Mouse (Mus musculus) urinary bladder, postnatal 4 days (tissue): ENCODE data around the gene Psip1.
"Not testable (repeated sequence)": the region's sequence is repeated elsewhere in the genome, so short reads cannot be mapped to it uniquely, and the experiment has no call there.

ENCODE experiments used
- DNase-seq, 2 experiments: peaks; one replicate each; pipeline ENCODE4 v3.0.0; 2021 to 2022; ENCODE audit warnings: low spot score in 2 of 2

The Psip1 gene

GRCm38 (mm10) chr4:83501037-83501430 lies 14.8 kb upstream of the Psip1 start:
- no peak for DNase-seq

DNA sequence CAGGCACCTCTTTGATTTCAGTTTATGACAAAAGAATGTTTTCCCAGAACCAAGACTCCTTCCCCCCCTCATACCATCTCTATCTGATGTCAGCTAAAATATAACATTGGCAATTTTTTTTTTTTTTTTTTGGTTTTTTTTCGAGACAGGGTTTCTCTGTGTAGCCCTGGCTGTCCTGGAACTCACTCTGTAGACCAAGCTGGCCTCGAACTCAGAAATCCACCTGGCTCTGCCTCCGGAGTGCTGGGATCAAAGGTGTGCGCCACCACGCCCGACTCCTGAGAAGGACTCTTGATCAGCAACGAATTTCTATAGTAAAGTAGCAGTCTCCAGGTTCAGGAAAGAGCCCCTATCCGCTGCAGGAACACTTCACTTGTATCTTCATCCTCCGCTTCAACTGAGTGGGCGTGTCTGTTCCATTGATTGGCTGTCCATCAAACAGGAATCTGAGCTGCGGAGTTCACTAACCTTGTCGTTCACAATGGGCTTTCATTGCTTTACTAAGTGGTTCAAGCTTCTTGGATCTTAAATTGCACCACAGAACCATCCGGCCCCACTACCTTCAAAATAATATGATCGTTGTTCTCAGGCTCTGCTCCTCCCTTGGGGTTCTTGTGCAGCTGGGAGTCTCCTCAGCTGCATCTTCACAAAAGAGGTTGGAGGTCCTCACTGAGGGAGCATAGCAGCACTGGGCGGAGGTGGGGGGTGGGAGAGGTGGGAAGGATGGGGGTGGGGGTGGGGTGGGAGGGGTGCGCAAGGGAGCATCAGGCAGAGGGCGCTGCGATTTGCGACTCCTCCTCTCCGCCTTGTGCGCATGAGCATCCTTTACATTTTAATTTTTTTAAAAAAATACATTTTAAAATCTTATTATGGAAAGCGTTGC lies 14.1 kb upstream of the Psip1 start:
- no peak for DNase-seq

GRCm38 (mm10) chr4:83497013-83497412 lies 10.8 kb upstream of the Psip1 start:
- DNase-seq = not testable (repeated sequence)

DNA sequence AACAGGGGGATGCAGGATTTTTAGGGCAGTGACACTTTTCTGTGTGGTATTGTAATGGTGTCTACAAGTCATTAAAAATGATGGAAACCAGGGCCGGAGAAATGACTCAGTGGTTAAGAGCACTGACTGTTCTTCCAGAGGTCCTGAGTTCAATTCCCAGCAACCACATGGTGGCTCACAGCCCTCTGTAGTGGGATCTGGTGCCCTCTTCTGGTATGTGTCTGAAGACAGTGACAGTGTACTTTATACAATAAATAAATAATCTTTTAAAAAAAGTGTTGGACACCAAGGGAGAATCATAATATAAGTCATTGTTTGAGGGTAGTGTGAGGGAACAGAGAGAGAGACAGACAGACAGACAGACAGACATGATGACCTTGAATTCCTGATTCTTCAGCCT lies 6.9 kb upstream of the Psip1 start:
- DNase-seq = no peak

GRCm38 (mm10) chr4:83489121-83489520 lies 2.9 kb upstream of the Psip1 start:
- DNase-seq = no peak

GRCm38 (mm10) chr4:83485735-83486116 lies 533 bp downstream of the Psip1 start:
- DNase-seq = peak; percentile 75 to 85

DNA sequence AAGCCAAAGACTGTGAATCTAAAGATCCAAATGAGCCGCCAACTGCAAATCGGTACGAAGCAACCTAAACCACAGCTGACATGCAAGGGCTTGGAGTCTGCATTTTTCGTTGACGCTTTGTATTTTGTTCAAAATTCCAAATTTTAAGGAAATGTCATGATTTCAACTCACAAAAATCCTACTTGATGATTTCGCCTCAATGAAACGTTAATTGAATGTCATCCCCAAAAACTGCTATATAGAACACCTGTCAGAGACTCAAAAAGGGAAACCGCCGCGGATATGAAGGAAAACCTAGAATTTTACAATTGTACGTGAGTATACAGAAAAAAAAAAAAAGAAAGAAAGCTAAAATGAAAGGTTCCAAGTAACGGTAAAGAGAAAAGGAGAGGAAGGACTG lies 1.0 kb downstream of the Psip1 start:
- no peak for DNase-seq

- no peak for DNase-seq
These were observed 18.1 kb downstream of the Psip1 start for GRCm38 (mm10) chr4:83468208-83468607.

DNA sequence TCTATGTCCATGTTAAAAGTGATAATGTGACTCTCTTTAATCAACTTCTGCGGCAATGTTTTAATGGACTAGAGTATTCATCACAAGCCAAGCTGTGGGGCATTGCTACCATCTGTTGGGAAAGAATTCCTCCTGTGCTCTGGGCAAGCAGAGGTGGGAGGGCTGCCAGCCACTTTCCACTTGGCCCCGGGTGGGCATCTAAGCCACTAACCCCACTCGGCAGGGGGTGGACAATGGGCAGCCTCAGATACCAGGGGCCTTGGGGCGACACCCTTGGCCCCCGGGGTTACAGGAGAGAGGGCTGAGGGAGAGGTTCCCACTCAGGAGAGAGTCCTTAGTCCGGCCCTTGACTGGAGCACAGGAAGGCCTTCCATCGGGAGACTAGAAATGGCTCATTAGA lies 18.6 kb downstream of the Psip1 start:
- DNase-seq = no peak

- DNase-seq = no peak
These were observed 21.4 kb downstream of the Psip1 start for GRCm38 (mm10) chr4:83464827-83465226.

DNA sequence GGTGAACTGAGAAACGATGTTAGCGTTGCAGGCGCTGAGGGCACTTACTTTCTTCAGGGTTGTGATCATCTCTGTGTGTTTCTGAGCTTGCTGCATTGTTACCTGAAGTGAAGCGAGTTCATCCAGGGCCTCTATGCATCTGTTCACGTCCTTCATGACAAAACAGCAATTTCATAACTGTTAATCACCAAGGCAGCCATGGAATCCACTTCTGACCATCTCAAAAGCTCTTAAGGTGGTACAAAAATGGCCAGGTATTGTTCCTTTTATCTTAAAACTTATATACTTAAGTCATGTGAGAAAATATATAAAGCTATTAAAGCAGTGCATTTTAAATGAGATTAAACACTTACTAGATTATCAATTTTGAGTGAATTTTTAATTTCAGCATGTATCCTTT lies 26.2 kb downstream of the Psip1 start:
- DNase-seq = no peak

GRCm38 (mm10) chr4:83450785-83451184 lies 35.5 kb downstream of the Psip1 start:
- DNase-seq = no peak

GRCm38 (mm10) chr4:83441050-83441449 lies 45.2 kb downstream of the Psip1 start:
- DNase-seq = no peak

DNA sequence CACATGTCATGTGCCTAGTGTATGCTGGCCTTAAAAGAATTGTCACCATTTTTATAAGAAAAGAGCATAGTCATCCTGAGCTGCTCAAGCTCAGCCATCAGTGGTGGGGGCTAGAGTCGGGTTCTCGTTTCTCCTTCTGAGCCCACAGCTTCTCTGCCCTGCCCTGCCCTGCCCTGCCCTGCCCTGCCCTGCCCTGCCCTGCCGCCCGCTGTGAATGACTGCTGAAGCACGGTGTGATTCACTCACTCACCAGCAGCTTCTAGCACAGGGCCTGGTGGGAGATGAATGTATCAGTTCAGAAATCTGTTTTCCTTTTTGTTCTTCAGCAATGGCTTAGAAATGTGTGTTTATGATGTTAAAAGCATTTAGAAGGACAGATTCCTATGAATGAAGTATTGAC lies 47.2 kb downstream of the Psip1 start:
- DNase-seq = no peak

DNA sequence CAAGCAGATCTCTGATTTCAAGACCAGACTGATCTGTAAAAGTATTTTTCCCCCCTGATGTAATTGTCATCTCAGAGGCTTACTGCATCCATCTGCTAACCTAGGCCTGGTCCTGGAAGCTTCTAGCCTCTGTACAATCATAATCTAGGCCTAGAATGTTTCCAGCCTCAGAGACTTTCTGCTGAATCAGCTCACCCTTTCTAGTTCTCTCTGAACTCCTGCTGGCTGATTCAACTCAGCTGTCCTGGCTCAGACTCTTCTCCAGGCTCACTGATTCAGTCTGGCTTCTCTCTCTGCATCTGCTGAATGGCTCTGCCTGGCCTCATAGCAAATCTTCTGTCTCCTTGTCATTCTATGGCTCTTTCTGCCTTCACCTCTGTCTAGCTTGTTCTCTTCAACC lies 48.1 kb downstream of the Psip1 start:
- no peak for DNase-seq

GRCm38 (mm10) chr4:83436375-83436774 lies 49.9 kb downstream of the Psip1 start:
- DNase-seq = no peak

GRCm38 (mm10) chr4:83432901-83433300 lies 53.4 kb downstream of the Psip1 start:
- no peak for DNase-seq

DNA sequence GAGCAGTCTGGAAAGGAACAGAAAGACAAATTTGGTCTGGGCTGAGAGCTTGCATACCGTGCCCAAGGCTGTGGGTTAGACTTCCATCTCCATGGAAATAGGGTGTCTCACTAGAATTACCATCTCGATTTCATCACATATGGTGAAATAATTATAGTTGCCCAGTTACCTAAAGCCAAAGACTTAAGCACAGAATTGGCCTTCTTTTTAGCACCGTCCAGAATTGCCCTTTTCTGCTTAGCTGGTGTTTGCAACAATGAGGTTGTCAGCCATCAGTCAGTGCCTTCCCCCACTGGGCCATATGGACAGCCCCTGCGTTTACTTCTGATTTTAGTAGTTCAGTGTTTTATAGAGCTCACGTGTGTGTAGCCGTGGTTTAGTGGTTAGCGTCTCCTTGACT lies 54.3 kb downstream of the Psip1 start:
- DNase-seq = no peak

- DNase-seq = no peak
These were observed 57.4 kb downstream of the Psip1 start for GRCm38 (mm10) chr4:83428845-83429244.

GRCm38 (mm10) chr4:83427696-83428095 lies 58.6 kb downstream of the Psip1 start:
- DNase-seq = no peak

DNA sequence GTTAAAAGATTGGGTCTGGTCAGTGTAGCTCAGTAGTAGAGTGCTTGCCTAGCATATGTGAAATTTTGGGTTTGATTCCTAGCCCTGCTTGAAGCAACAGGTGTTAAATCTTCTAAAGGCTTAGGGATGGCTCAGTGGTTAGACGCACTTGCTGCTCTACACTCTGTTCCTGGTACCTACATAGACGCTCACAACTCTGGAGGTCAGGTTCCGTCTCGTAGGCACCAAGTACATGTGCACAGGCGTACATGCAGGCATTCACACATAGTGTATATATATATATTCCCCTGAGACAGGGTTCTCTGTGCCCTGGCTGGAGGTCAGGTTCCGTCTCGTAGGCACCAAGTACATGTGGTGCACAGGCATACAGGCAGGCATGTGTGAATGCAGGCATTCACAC lies 59.1 kb downstream of the Psip1 start:
- DNase-seq = no peak

DNA sequence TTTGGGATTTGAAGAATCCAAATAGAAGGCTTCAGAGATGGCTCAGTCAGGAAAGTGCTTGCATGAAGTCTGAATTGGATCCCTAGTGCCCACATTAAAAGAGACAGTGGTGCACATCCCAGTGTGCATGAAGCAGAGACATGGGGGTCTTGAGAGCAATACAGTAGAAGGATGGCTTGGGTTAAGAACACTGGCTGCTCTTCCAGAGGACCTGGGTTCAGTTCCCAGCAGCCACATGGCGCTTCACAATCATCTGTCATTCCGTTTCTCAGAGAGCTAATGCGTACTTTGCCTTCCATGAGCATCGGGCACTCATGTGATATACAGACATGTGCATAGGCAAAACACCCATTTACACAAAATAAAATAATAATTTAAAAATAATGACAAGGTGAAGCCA lies 61.1 kb downstream of the Psip1 start:
- DNase-seq = no peak

DNA sequence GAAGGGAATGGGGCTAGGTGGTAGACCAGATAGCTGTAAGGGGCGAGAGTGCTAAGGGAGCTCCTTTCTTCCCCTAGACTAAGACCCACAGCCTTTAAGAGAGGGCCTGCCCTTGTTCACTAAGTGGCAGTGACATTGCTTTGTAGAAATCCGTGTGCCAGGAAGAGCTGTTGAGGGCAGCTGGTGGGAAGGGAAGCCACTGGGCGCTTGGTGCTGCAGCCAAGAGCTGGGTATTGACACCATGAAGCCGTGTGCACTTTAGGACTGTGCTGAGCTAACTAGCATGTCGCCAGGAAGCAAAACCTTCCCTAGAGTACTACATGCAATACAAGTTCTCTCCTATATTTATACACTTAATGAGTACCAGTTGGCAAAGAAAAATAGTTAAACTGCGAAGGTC lies 62.6 kb downstream of the Psip1 start:
- no peak for DNase-seq

DNA sequence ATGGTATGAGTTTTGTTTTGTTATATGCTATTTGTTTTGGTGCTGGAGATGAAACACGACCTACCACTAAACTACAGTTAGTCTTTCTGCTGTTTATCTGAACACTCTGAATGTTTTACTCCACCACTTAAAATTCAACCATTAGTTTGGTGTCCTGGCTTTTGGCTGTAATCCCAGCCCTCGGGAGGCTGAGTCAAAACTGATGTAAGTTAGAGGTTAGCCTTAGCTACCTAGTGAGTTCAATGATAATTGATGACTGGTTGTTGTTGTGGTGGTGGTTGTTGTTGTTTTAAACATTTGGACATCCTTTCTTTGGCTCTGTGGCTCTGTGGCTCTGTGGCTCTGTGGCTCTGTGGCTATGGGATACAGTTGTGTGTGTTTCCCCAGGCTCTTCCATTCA lies 67.5 kb downstream of the Psip1 start:
- DNase-seq = no peak
